Mouse (Mus musculus): Measurements from ENCODE around the gene Morc2a. TPM values are rescaled to one million over a fixed set of nuclear protein-coding genes. Genes with fewer than 3 reads are reported as not detected.
"Not testable (repeated sequence)": the region's sequence is repeated elsewhere in the genome, so short reads cannot be mapped to it uniquely, and the experiment has no call there.

Gene Morc2a
- polyA plus RNA-seq, 1 experiment, result 22.6 TPM

GRCm38 (mm10) chr11:3624391-3625027 is 24.5 kb upstream of the Morc2a start:
- 94% methylated on average over 4 of the region's 4 CpGs for WGBS
- no peak overlapping the region for H3K27ac ChIP-seq (ENCODE audit: control insufficient read depth, insufficient read depth, low read length)
- TF ChIP-seq CTCF (IDR thresholded peaks at IDR 0.05; ENCODE audit: borderline replicate concordance, control insufficient read depth, extremely low read depth, insufficient read depth, low read length, poor library complexity), result no peak
- no peak for TF ChIP-seq POLR2A (IDR thresholded peaks at IDR 0.05; ENCODE audit: control insufficient read depth, extremely low read depth, insufficient read depth, low read length, poor library complexity)

DNA sequence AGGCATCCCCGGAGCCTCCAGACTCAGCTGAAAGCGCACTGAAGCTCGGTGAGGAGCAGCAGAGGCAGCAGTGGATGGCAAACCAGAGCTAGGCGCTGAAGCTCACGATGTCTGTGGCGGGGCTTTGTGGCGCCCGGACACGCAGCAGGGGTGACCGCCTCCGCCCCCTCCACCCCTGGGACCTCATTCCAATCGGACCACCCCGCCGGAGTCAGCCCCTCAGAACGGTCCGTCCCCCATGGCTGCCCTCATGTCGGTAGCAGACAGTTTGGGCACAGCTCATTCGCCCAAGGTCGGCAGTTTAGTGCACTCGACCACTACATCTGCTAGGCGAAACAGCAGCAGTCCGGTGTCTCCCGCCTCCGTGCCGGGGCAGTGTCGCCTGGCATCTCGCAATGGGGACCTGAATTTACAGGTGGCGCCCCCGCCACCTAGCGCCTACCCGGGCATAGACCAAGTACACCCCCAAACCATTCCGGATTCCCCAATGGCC is 19.9 kb upstream of the Morc2a start:
- TF ChIP-seq POLR2A (IDR thresholded peaks at IDR 0.05; ENCODE audit: control insufficient read depth, extremely low read depth, insufficient read depth, low read length, poor library complexity), result no peak
- no peak for TF ChIP-seq CTCF (IDR thresholded peaks at IDR 0.05; ENCODE audit: borderline replicate concordance, control insufficient read depth, extremely low read depth, insufficient read depth, low read length, poor library complexity)
- Histone ChIP-seq H3K4me3 (ENCODE audit: control insufficient read depth, insufficient read depth, low read length) (no peak overlapping the region), H3K4me1 (replicated peaks; ENCODE audit: control insufficient read depth, insufficient read depth, low read length) (0 out of 2 replicates have a peak, but pooled peaks cover 3% of the 10 kb centered on the region), H3K27ac (ENCODE audit: control insufficient read depth, insufficient read depth, low read length) (no peak overlapping the region), H3K36me3 (ENCODE audit: control insufficient read depth, insufficient read depth, low read length) (no peaks in the 10 kb centered on the region), H3K27me3 (ENCODE audit: control insufficient read depth, insufficient read depth, low read length) (peaks cover 6% of the 10 kb centered on the region; the same call in 1 of the 2 replicates)
- WGBS, result 11% methylated on average over 32 of the region's 32 CpGs
- DNase-seq, result peak; percentile 18

More at GRCm38 (mm10) chr11:3624391-3625027, 24.5 kb upstream of the Morc2a start:
- Histone ChIP-seq H3K4me3 (ENCODE audit: control insufficient read depth, insufficient read depth, low read length) (no peak overlapping the region), H3K27me3 (ENCODE audit: control insufficient read depth, insufficient read depth, low read length) (peaks cover 6% of the 10 kb centered on the region; the same call in 1 of the 2 replicates), H3K36me3 (ENCODE audit: control insufficient read depth, insufficient read depth, low read length) (no peaks in the 10 kb centered on the region), H3K4me1 (replicated peaks; ENCODE audit: control insufficient read depth, insufficient read depth, low read length) (0 out of 2 replicates have a peak, but pooled peaks cover 3% of the 10 kb centered on the region)
- no peak for DNase-seq

- H3K27me3 ChIP-seq (ENCODE audit: control insufficient read depth, insufficient read depth, low read length); H3K36me3 ChIP-seq (ENCODE audit: control insufficient read depth, insufficient read depth, low read length); H3K4me1 ChIP-seq (replicated peaks; ENCODE audit: control insufficient read depth, insufficient read depth, low read length); DNase-seq; H3K27ac ChIP-seq (ENCODE audit: control insufficient read depth, insufficient read depth, low read length); H3K4me3 ChIP-seq (ENCODE audit: control insufficient read depth, insufficient read depth, low read length): not testable (repeated sequence)
- WGBS, result 90% methylated on average over 8 of the region's 8 CpGs
Measured at GRCm38 (mm10) chr11:3633269-3633668, 15.7 kb upstream of the Morc2a start.

DNA sequence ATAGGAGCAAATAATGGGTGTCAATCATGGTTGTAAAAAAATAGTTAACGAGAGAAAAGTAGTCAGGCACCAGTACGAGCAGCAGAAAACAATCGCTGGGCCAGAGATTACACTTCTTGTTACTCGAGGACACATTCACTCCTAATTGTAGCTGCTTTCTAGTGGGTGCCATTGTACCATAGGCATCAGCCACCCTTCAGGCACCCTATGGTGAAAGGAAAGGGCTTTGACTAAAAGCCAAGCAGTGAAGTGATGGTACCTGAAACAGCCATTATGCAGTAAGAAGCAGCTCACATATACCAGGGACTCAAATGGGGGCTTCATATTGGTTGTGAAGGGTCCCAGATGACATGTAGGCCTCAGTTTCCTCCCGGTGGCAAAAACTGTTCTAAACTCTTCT is 1.3 kb upstream of the Morc2a start:
- 92% methylated on average over 5 of the region's 5 CpGs for WGBS
- Histone ChIP-seq H3K36me3 (ENCODE audit: control insufficient read depth, insufficient read depth, low read length) (peaks cover 25% of the 10 kb centered on the region), H3K27ac (ENCODE audit: control insufficient read depth, insufficient read depth, low read length) (no peak overlapping the region), H3K4me3 (ENCODE audit: control insufficient read depth, insufficient read depth, low read length) (no peak overlapping the region), H3K27me3 (ENCODE audit: control insufficient read depth, insufficient read depth, low read length) (no peaks in the 10 kb centered on the region), H3K4me1 (replicated peaks; ENCODE audit: control insufficient read depth, insufficient read depth, low read length) (peaks cover 6% of the 10 kb centered on the region)
- DNase-seq, result peak; percentile 1
- no peak for TF ChIP-seq CTCF (IDR thresholded peaks at IDR 0.05; ENCODE audit: borderline replicate concordance, control insufficient read depth, extremely low read depth, insufficient read depth, low read length, poor library complexity)
- TF ChIP-seq POLR2A (IDR thresholded peaks at IDR 0.05; ENCODE audit: control insufficient read depth, extremely low read depth, insufficient read depth, low read length, poor library complexity), result no peak

DNA sequence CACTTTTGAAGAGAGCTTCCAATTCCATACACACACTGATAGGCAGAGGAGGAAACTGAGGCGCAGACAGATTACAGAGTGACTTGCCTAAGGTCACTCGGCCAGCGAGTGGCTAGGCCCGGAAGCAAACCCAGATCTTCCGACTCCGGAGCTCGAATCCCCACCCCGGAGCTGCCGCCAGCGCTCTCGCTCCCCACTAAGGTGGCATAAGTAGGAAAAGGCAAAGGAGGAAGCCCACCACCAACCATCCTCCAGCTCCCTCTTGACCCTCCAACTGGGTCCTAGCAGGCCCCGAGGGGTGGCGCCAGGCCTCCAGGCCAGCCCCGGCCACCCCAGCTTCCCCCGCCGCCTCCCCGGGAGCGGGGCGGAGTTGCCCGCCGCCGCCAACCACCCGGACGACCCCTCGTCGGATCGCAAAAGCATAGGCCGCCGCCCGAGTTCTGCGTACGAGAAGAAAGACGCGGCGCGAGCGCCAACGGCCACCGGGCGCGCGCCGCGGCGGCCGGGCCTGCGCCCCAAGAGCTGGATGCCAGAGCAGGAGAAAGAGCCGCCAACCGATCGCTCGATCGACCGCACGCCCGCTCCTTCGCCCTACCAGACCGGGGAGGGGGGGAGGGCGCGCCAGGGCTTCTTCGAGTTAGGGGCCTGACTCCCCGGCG is 557 bp upstream of the Morc2a start:
- DNase-seq, result peak; percentile 58
- H3K36me3 ChIP-seq (ENCODE audit: control insufficient read depth, insufficient read depth, low read length), result peaks cover 19% of the 10 kb centered on the region
- TF ChIP-seq POLR2A (IDR thresholded peaks at IDR 0.05; ENCODE audit: control insufficient read depth, extremely low read depth, insufficient read depth, low read length, poor library complexity) (no peak), CTCF (IDR thresholded peaks at IDR 0.05; ENCODE audit: borderline replicate concordance, control insufficient read depth, extremely low read depth, insufficient read depth, low read length, poor library complexity) (no peak)

DNA sequence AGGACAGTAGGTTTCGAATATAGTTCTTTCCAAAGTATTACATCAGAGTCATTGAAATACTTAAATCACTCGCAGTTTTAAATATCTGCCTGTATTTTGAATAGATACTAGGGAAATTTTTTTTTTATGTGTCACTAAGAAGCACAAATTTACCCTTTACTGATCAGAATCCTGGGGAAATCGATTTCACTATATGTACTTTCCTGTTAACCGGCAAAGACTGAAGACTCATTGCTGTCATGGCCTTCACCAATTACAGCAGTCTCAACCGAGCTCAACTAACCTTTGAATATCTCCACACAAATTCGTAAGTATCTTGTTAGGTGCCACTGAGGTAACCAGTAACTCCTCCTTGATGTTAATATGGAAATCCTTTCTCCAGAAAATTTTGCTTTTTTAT is 1.1 kb downstream of the Morc2a start:
- Histone ChIP-seq H3K4me1 (replicated peaks; ENCODE audit: control insufficient read depth, insufficient read depth, low read length) (peaks cover 6% of the 10 kb centered on the region), H3K36me3 (ENCODE audit: control insufficient read depth, insufficient read depth, low read length) (peaks cover 6% of the 10 kb centered on the region), H3K27ac (ENCODE audit: control insufficient read depth, insufficient read depth, low read length) (no peak overlapping the region), H3K4me3 (ENCODE audit: control insufficient read depth, insufficient read depth, low read length) (no peak overlapping the region), H3K27me3 (ENCODE audit: control insufficient read depth, insufficient read depth, low read length) (no peaks in the 10 kb centered on the region)
- 96% methylated on average over 6 of the region's 6 CpGs for WGBS
- DNase-seq, result no peak
- TF ChIP-seq POLR2A (IDR thresholded peaks at IDR 0.05; ENCODE audit: control insufficient read depth, extremely low read depth, insufficient read depth, low read length, poor library complexity) (no peak), CTCF (IDR thresholded peaks at IDR 0.05; ENCODE audit: borderline replicate concordance, control insufficient read depth, extremely low read depth, insufficient read depth, low read length, poor library complexity) (no peak)

More for the DNA sequence above, 557 bp upstream of the Morc2a start:
- WGBS, result under 1% methylated on average over 57 of the region's 62 CpGs
- Histone ChIP-seq H3K4me3 (ENCODE audit: control insufficient read depth, insufficient read depth, low read length) (peak overlapping the region; percentile 71), H3K27me3 (ENCODE audit: control insufficient read depth, insufficient read depth, low read length) (no peaks in the 10 kb centered on the region), H3K27ac (ENCODE audit: control insufficient read depth, insufficient read depth, low read length) (peak overlapping the region; percentile 37), H3K4me1 (replicated peaks; ENCODE audit: control insufficient read depth, insufficient read depth, low read length) (peaks cover 6% of the 10 kb centered on the region)
